Mouse (Mus musculus) macrophage (primary cell): ENCODE data around the gene Lhpp. TPM values are rescaled to one million over a fixed set of nuclear protein-coding genes. Genes with fewer than 3 reads are reported as not detected.

Source experiments
- H3K27ac ChIP-seq: fragments of 350-480 bp; formaldehyde crosslinking; 2 replicates; pipeline ENCODE4 v1.9.0; 2021
- H3K36me3 ChIP-seq: fragments of 350-480 bp; formaldehyde crosslinking; 2 replicates; pipeline ENCODE4 v1.9.0; 2021; ENCODE audit errors: inconsistent target
- H3K4me3 ChIP-seq: fragments of 350-480 bp; formaldehyde crosslinking; 2 replicates; pipeline ENCODE4 v1.9.0; 2021; ENCODE audit errors: inconsistent target
- H3K79me2 ChIP-seq: fragments of 350-480 bp; formaldehyde crosslinking; 2 replicates; pipeline ENCODE4 v1.9.0; 2021; ENCODE audit errors: inconsistent target
- WGBS: methylation state at CpG from one replicate; pipeline ENCODE4 v1.1.7; 2026; ENCODE audit warnings: inconsistent platforms; ENCODE audit not compliant: missing documents; 5-methylcytosine and 5-hydroxymethylcytosine counted together
- polyA plus RNA-seq: library from polyadenylated mRNA; stranded (reverse); fragments of 250-400 nt; gene quantifications from 3 replicates; pipeline ENCODE4 v1.2.4, GENCODE M21; 2018; ENCODE audit warnings: inconsistent platforms

The Lhpp gene
- polyA plus RNA-seq, 1 experiment from 2014 or later: 21.2 TPM

DNA sequence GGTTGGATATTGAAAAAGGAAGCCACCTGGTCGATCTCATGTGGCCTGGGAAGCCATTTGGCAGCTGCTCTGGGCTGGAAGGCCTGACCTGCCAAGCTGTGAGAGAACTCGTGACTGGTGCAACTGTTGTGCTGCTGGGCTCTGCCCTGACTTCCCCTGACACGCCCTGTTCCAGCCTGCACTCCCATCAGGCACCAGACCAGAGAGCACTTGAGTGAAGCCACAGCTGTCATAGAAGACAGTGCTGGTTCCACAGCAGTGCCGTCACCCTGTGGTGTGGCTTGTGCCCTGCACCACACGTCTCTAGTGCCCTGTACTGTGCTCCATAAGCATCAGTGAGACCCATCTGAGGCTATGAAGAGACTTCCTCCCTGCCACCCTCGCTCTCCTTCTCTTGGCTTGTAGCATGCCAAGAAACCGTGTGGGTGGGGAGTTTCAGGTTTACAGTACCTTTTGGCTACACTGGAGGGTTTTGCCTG, 62.1 kb downstream of the Lhpp start:
- 47% methylated on average over 7 of the region's 7 CpGs for WGBS
- peak overlapping the region; percentile 28 for H3K27ac ChIP-seq
- H3K79me2 ChIP-seq: no peaks in the 10 kb centered on the region
- no peak overlapping the region for H3K4me3 ChIP-seq
- no peaks in the 10 kb centered on the region for H3K36me3 ChIP-seq

DNA sequence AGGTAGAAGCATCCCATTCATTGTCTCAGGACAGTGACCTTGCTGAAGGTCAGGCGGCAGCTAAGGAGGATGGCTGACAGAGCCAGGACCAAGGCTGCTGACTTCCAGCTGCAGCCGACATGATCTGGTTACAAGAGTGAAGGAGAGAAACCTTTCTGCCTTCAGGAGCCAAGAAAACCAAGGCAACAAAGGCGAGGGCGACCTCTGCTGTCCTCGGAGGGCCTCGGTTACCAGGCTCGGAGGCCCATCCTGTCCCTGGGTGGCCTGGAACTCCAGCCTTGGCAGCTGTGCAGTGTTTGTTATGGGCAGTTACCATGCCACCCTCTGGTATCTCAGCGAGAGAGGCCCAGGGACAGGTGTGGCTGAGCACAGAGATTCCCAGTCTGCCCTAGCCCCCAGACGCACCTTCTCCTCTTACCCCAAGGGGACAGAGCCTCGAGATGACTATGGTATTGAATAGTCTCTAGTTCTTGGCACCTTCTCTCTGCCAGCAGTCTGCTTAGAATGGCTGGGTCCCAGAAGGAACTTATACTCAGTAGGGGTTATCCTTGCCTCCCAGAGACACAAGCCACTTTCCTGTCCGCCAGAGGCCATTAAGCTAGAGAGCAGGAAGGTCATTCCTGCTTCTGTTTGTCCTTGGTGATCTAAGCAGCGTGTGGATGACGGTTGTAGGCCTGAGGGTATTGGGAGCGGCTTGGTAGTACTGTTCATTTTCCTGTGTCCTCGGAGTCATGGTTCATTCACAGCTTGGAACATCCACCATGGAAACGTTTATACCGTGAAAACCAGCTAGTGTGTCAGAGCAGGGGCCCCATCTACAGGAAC, 63.7 kb downstream of the Lhpp start:
- Histone ChIP-seq H3K27ac (no peak overlapping the region), H3K4me3 (no peak overlapping the region), H3K36me3 (no peaks in the 10 kb centered on the region), H3K79me2 (no peaks in the 10 kb centered on the region)
- 97% methylated on average over 17 of the region's 17 CpGs for WGBS

DNA sequence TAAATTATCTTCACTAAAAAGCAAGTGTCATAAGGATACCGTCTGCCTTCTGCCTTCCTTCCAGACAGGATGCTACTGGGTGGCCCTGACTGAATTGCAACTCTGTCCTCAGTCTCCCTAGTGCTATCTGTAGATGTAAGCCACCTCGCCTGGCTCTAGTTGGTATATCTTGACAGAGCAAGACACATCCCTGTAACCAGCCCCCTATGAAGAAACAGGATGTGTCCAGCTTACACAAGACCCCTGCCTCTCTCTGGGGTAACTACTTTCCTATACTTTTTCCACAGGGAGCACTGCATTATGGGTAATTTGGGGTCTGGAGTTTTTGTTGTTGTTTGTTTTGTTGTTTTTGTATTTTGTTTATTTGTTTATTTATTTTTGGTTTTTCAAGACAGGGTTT, 65.5 kb downstream of the Lhpp start:
- Histone ChIP-seq H3K36me3 (no peaks in the 10 kb centered on the region), H3K27ac (no peak overlapping the region), H3K4me3 (no peak overlapping the region), H3K79me2 (no peaks in the 10 kb centered on the region)
- WGBS: 80% methylated on average over 2 of the region's 2 CpGs

DNA sequence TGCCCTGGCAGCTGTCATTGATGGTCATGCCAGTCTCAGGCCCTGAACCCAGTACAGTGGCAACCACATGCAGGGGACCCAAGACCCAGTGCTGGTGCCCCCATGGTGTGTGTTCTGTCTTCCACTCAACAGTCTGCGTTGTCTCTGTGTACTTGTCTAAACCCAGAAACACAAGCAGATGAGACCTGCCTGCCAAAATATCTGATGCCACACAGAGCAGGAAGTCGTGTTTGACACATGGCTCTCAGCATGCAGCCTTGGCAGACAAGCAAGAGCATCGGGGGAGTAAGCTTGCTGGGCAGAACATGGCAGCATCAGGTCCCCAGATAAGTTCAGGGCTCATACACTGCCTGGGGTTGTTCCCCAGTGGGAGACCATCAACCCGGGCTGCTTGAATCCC, 68.7 kb downstream of the Lhpp start:
- Histone ChIP-seq H3K4me3 (no peak overlapping the region), H3K36me3 (no peaks in the 10 kb centered on the region), H3K79me2 (no peaks in the 10 kb centered on the region), H3K27ac (no peak overlapping the region)
- 60% methylated on average over 4 of the region's 4 CpGs for WGBS

DNA sequence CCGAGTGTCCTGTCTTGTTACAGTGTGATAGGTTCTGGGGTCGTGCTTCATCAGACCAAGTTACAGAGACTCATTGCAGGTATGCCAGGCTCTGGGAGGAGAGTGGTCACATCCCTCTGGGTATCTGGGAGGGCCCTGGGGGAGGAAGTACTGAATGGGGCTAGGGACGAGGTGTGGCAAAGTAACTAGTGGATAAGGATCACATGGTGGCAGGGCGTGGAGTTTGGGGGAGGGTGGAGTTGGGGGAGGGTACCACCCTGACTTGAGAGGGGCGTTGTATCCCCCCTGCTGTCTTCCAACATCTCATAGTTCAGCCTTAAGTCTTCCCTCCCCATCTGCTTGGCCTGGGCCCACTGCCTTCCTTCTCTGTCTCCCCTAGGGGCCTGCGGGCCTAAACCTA, 69.1 kb downstream of the Lhpp start:
- Histone ChIP-seq H3K4me3 (no peak overlapping the region), H3K27ac (no peak overlapping the region), H3K79me2 (no peaks in the 10 kb centered on the region), H3K36me3 (no peaks in the 10 kb centered on the region)
- 93% methylated on average over 5 of the region's 6 CpGs for WGBS

DNA sequence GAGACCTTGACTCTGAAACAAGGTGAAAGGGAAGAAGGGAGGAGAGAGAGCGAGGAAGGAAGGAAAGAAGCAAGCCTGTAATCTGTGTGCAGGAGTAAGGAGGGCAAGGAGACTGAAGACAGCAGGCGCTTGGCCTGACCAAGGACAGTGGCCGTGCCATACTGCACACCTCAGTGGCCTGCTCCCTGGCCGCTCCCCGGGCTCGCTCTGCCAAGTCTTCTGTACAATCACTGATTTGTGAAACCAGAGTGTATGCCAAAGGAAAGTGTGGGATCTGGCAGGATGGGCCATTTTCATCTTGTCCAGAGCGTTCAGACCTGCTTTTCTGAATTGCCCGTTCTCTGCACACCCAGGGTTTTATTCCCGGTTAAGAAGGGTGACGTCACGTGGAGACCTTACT, 70.9 kb downstream of the Lhpp start:
- 93% methylated on average over 9 of the region's 11 CpGs for WGBS
- Histone ChIP-seq H3K27ac (no peak overlapping the region), H3K79me2 (no peaks in the 10 kb centered on the region), H3K4me3 (no peak overlapping the region), H3K36me3 (no peaks in the 10 kb centered on the region)

DNA sequence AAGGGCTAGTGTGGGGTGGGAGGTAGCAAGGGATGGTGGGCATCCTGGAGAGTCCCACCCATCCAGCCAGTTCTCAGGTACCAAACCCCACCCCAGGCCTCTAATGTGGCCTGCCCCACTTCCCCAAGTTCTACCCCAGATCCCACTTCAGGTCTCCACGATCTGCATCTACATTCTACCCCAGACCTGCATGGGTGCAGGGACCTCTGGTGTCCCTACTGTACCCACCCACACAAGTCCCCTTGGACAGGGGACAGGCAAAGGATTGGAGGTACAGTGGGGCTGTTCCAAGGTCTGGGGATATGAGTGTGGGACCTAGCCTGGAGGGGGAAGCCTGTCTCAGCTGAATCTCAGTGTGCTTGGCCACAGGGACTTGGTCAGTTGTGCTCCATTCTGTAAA, 71.4 kb downstream of the Lhpp start:
- Histone ChIP-seq H3K4me3 (no peak overlapping the region), H3K79me2 (no peaks in the 10 kb centered on the region), H3K27ac (no peak overlapping the region), H3K36me3 (no peaks in the 10 kb centered on the region)
- WGBS: 100% methylated on average over 1 of the region's 1 CpGs

DNA sequence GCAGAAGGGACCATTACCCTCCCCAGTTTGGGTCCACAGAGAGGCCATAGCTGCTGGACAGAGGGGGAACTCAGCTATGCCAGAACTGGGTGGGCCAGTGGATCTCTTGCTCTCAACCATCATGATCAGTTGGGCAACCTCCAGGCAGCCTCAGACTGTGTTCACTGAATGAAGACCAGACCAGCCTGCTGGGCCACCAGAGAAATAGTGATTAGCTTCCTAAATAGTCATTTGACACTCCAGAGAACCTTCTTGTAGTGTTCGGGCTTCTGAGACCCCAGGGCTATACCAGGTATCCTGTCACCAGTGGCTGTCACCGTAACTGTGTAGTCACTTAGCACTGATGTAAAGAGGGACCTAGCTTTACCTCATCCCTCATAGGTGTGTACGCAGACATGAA, 71.9 kb downstream of the Lhpp start:
- WGBS: 96% methylated on average over 3 of the region's 3 CpGs
- Histone ChIP-seq H3K27ac (no peak overlapping the region), H3K4me3 (no peak overlapping the region), H3K79me2 (no peaks in the 10 kb centered on the region), H3K36me3 (no peaks in the 10 kb centered on the region)

DNA sequence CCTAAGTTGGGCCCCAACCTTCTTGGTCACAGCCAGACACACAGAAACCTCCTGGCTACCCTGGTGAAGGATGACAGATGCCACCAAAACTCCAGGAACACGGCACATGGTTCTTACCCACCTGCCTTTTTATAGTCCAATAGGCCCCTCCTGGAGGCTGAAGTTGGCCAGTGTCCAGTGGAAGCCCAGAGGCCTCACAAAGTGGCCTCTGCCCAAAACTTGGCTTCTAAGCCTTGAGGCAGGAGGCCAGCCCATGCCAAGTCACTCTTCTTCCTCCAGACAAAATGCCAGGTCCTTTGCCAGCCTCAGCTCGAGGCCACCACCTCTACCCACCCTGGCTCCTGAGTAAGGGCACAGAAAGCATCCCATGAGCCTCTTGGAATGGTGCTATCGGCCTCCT, 72.5 kb downstream of the Lhpp start:
- H3K27ac ChIP-seq: no peak overlapping the region
- WGBS: 91% methylated on average over 3 of the region's 3 CpGs
- no peaks in the 10 kb centered on the region for H3K36me3 ChIP-seq
- H3K4me3 ChIP-seq: no peak overlapping the region
- H3K79me2 ChIP-seq: no peaks in the 10 kb centered on the region

DNA sequence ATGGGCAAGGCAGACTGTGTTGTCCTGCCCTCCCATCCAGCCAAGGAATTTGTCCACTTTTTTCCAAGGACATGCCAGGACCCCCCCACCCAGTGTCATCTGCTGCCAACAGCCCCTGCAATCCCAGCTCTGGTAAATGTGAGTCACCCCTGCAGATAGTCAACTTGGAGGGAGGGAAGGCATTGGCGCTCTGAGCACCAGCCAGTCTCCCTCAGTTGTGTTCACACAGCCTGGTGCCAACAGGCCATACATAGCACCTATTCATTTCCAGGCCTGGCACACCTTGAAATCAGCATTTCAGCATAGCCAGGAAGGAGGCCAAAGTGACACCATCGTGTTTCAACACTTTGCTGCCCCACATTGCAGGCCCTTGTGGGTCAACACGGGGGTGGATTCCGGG, 73.5 kb downstream of the Lhpp start:
- H3K79me2 ChIP-seq: no peaks in the 10 kb centered on the region
- 100% methylated on average over 2 of the region's 4 CpGs for WGBS
- no peak overlapping the region for H3K27ac ChIP-seq

DNA sequence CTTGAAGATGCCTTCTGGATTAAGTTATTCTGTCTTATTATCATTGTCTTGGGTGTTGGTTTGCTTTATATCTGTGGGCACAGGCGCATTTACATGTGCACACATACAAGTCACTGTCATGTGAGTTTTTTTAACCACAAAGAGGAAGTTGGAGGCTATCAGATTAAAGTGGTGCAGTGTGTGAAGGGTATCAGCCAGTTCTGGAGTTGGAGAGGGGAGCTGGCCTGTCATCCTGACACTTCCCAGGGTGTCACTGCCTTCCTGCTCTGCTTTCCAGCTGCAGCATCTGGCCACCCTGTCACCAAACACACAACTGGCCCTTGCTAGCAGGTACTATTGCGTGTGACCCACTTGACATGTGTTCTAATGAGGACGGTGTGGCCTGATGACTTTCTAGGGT, 76.1 kb downstream of the Lhpp start:
- 6% methylated on average over 3 of the region's 3 CpGs for WGBS
- Histone ChIP-seq H3K4me3 (no peak overlapping the region), H3K27ac (peak overlapping the region; percentile 95), H3K79me2 (no peaks in the 10 kb centered on the region), H3K36me3 (no peaks in the 10 kb centered on the region)

More for the DNA sequence above, 73.5 kb downstream of the Lhpp start:
- H3K4me3 ChIP-seq: no peak overlapping the region
- H3K36me3 ChIP-seq: no peaks in the 10 kb centered on the region

DNA sequence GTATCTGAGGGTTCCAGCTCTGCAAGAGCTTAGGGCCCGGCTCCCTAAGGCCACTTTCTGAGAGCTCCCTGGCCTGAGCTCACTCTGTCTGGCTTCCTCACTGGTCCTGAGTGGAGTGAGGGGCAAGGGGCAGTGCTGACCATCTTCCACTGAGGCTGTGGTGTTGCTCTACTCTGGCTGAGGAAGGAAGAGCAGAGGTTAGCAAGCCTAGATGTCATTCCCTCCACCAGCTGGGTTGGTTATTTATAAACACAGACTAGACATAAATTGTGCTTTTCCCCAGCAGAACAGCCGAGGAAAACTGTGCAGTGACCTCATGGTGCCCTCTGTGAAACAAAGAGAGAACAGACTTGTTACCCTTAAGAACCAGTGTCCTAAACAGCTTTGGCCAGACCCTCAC, 77.5 kb downstream of the Lhpp start:
- H3K27ac ChIP-seq: peak overlapping the region; percentile 95
- no peak overlapping the region for H3K4me3 ChIP-seq
- WGBS: 46% methylated on average over 2 of the region's 2 CpGs
- no peaks in the 10 kb centered on the region for H3K79me2 ChIP-seq
- H3K36me3 ChIP-seq: no peaks in the 10 kb centered on the region

DNA sequence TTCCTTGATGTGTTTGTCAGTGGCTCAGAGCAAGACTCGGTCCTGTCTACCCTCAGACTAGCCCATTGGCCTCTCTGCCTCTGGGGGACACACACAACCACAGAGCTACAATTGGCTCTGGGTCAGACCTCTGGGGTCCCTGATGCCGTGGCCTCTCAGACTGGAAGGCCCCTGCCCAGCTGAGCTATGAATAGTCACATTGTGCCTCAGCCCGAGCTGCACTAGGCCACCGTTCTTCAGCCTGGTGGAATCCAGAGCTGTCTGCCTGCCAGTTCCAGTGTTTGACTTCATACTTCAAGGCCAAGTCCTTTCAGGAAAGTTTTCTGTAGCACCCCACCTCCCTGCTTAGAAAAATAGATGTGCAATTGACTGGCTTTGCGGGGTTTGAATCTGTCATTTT, 78.3 kb downstream of the Lhpp start:
- WGBS: 92% methylated on average over 5 of the region's 5 CpGs
- Histone ChIP-seq H3K36me3 (no peaks in the 10 kb centered on the region), H3K27ac (peak overlapping the region; percentile 95), H3K4me3 (no peak overlapping the region), H3K79me2 (no peaks in the 10 kb centered on the region)

DNA sequence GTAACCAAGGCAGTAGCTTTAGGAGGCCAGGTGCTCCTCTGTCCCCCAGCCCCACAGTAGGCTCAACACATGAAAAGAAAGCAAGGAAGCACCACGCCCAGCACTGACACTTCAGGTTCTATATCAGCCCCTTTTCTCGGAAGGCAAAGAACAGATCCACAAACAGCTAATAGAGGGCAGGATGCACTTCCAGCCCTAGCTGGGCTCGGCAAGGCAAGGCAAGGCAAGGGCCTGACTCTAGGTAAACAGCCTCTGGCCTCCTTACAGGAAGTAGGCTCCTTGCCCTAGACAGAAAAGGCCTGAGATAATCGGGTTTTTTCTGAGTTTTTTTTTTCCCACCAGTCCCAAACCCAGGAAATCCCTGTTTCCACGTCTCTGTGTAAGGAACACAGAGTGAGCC, 79.3 kb downstream of the Lhpp start:
- Histone ChIP-seq H3K36me3 (no peaks in the 10 kb centered on the region), H3K4me3 (no peak overlapping the region), H3K79me2 (no peaks in the 10 kb centered on the region), H3K27ac (peak overlapping the region; percentile 42; the same call in 1 of the 2 replicates)
- WGBS: 87% methylated on average over 4 of the region's 5 CpGs

DNA sequence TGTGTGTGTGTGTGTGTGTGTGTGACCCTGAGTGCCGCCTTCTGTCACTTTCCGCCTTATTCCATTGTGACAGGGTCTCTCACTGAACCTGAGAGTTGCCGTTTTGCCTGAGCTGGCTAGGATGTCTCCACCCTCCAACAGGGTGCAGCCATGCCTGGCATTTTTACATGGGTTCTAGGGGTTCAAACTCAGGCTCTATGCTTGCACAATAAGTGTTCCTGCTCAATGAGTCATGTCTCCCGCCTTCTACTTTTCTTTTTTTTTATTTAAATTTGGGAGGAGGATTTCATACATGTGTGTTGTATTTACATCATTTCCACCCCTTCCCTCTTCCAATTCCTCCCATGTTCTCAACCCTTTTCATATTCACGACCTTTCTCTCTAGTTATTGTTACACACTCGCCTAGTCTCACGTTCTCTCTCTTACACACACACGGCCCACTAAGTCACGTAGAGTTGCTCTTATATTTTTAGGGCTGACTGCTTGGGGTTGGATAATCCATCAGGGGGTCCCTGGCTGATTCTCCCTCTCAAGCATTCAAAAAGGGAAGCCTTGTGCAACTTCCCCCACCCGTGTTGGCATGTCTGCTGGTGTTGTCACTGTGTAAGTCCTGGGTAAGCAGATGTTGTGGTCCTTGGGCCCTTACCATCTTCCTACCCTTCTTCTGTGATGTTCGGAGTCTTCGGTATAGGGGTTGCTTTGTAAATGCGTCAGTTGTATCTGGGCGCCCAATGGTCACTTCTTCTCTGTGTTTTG, 80.5 kb downstream of the Lhpp start:
- no peaks in the 10 kb centered on the region for H3K79me2 ChIP-seq
- no peak overlapping the region for H3K4me3 ChIP-seq
- H3K27ac ChIP-seq: peak overlapping the region; percentile 42
- no peaks in the 10 kb centered on the region for H3K36me3 ChIP-seq
- 65% methylated on average over 13 of the region's 14 CpGs for WGBS
